Mouse (Mus musculus) urinary bladder, postnatal 36 days (tissue): ENCODE data around the gene H2-Q10.
"Not testable (repeated sequence)": the region's sequence is repeated elsewhere in the genome, so short reads cannot be mapped to it uniquely, and the experiment has no call there.

Experiments
- DNase-seq, 2 experiments: peaks; one replicate each; pipeline ENCODE4 v3.0.0; 2022; ENCODE audit warnings: low spot score in 2 of 2, mixed read lengths in 1 of 2

H2-Q10 gene

GRCm38 (mm10) chr17:35458247-35458646 is 11.6 kb upstream of the H2-Q10 start:
- not testable (repeated sequence) for DNase-seq

- not testable (repeated sequence) for DNase-seq
Observed at GRCm38 (mm10) chr17:35460513-35461341, 9.2 kb upstream of the H2-Q10 start.

- not testable (repeated sequence) for DNase-seq
Observed at GRCm38 (mm10) chr17:35465651-35466050, 4.2 kb upstream of the H2-Q10 start.

- not testable (repeated sequence) for DNase-seq
Observed at GRCm38 (mm10) chr17:35468936-35469335, 953 bp upstream of the H2-Q10 start.

- peak; percentile 31 to 57 for DNase-seq
Observed at GRCm38 (mm10) chr17:35484066-35484465, 14.2 kb downstream of the H2-Q10 start.

- no peak for DNase-seq
Observed at GRCm38 (mm10) chr17:35485702-35486101, 15.8 kb downstream of the H2-Q10 start.

GRCm38 (mm10) chr17:35486726-35487125 is 16.8 kb downstream of the H2-Q10 start:
- no peak for DNase-seq

- DNase-seq: no peak
Observed at GRCm38 (mm10) chr17:35488041-35488440, 18.2 kb downstream of the H2-Q10 start.

GRCm38 (mm10) chr17:35490320-35490719 is 20.4 kb downstream of the H2-Q10 start:
- DNase-seq: no peak

GRCm38 (mm10) chr17:35497124-35497523 is 27.2 kb downstream of the H2-Q10 start:
- DNase-seq: no peak

- no peak for DNase-seq
Observed at GRCm38 (mm10) chr17:35502226-35502625, 32.3 kb downstream of the H2-Q10 start.

GRCm38 (mm10) chr17:35502762-35503161 is 32.9 kb downstream of the H2-Q10 start:
- no peak for DNase-seq

GRCm38 (mm10) chr17:35503849-35504248 is 34.0 kb downstream of the H2-Q10 start:
- DNase-seq: no peak

- no peak for DNase-seq
Observed at GRCm38 (mm10) chr17:35504628-35505481, 35.0 kb downstream of the H2-Q10 start.

- no peak for DNase-seq
Observed at GRCm38 (mm10) chr17:35505776-35506175, 35.9 kb downstream of the H2-Q10 start, which contains the start of gene Pou5f1. Gene Pou5f1, plus strand, starts transcription at chr17:35506018.

- no peak for DNase-seq
Observed at GRCm38 (mm10) chr17:35506881-35507280, 37.0 kb downstream of the H2-Q10 start.

GRCm38 (mm10) chr17:35507556-35508260 is 37.8 kb downstream of the H2-Q10 start:
- no peak for DNase-seq

GRCm38 (mm10) chr17:35508279-35508678 is 38.4 kb downstream of the H2-Q10 start:
- DNase-seq: not testable (repeated sequence)

GRCm38 (mm10) chr17:35509284-35509683 is 39.4 kb downstream of the H2-Q10 start:
- no peak for DNase-seq

GRCm38 (mm10) chr17:35512916-35513626 is 43.2 kb downstream of the H2-Q10 start:
- DNase-seq: no peak

GRCm38 (mm10) chr17:35513886-35514285 is 44.0 kb downstream of the H2-Q10 start:
- DNase-seq: peak; percentile 58 to 71
